Mouse (Mus musculus): Measurements from ENCODE around the gene Asb6.

Asb6 gene

DNA sequence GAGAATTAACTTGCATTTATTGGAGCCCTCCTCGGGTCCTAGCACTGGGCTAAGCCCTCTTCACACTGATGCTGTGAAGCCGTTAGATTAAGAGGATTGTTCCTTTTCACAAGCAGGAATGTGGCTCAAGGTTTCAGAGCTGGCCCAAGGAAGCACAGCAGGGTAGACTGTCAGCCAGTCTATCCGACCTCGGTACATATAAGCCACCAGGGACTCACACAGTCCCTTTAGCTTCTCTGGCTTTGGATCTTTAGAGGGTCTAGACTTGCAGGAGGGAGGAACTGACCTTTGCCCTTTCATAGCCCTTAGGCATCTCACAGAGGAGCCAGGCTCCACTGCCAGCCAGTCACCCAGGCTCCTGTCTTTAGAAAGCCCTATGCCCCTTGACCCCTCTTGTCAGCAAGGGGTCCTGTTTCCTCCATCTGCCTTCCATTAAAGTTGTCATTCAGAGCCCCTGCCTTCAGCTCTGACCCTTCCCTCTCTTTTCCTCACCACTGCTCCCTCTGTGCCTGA is at the start of gene Asb6:
Gene Asb6, minus strand, starts transcription at position 51 of the 513 bp plus-strand sequence.
- WGBS: 50% methylated on average over 4 of the region's 4 CpGs

DNA sequence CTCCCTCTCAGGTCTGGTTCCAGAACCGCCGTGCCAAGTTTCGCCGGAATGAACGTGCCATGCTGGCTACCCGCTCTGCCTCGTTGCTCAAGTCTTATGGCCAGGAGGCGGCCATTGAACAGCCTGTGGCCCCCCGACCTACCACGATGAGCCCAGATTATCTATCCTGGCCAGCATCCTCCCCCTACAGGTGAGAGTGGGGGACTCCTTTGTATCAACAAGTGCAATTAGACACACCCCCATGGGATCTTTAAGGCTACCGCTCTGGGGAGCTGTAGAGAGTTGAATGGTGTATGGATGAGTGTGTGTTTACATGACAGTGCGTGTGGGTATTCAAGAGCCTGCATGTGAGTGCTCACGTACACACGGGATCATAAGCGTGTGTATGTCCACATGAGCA is 49.3 kb upstream of the Asb6 start:
- WGBS: 95% methylated on average over 15 of the region's 15 CpGs

DNA sequence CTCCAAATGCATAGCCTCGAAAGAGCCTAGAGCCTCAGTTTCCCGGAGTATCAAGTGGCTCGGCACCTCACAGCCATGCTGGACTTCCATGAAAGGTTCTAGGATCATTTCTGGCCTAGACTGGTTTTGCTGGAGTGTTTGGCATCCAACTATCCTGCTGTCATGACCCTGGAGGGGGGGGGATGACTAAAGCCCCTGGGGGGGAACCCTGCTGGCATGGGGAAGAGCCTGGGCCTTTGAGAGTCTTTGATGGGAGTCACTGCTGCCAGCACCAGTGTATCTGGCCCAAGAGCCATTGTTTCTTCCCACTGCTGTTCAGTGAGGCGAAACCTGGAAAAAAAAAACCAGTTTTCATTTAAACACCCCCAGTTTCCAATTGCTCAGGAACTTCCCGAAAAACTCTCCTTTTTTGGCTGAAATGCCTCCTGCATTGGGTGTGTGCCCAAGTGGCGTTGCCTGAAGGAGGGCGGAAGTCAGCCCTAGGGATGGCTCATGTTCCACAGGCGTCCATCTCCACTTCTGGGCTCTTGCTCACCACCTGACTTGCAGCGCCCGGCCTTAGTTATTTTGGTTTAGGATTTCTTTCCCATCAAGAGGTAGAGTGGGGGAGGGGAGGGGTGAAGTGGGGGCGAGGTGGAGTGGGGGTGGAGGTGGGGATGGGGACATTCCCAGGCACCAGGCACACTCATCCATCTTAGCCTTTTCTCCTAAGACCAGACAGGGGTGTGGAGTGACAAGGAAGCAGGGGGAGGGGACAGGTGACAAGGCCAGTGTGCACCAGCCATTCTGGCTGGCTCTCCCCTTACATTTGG is 45.7 kb upstream of the Asb6 start:
- WGBS: 46% methylated on average over 11 of the region's 11 CpGs

DNA sequence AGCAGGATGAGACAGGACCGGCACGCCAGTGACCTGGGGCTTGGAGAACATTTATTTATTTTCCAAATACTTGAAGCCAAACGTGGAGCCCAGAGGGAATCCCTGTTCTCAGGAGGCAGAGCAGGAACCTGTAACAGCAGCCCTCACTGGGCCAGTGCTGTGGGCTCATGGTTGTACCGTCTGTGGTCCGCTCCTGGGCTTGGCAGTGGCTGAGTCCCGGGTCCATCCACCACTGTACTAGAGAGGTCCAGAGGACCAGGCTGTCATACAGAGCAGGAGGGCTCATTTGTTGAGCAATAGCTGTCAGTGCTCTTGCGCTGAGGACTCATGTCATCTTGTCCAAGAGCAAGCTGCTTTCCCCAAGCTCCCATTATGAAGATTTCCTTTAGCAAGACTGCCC is 45.0 kb upstream of the Asb6 start:
- WGBS: 79% methylated on average over 7 of the region's 7 CpGs

DNA sequence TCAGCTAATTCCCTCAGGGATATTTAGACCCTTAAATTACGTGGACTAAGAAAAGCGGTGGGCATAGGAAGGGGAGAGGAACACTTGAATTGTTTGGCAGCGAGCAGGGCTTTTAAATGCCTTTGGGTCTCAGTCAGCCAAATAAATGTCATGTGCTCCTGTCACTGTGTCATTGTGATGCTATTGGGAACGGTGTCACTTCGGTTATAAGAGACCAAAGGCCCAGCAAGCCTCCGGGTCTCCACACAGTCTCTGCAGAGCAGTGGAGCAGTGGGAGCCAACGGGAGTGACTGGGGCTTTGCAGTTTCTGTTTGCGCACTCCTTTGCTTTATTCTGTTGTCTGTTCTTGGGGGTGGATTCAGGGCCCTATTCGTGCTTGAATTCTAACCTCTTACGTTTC is 44.3 kb upstream of the Asb6 start:
- 71% methylated on average over 10 of the region's 10 CpGs for WGBS

DNA sequence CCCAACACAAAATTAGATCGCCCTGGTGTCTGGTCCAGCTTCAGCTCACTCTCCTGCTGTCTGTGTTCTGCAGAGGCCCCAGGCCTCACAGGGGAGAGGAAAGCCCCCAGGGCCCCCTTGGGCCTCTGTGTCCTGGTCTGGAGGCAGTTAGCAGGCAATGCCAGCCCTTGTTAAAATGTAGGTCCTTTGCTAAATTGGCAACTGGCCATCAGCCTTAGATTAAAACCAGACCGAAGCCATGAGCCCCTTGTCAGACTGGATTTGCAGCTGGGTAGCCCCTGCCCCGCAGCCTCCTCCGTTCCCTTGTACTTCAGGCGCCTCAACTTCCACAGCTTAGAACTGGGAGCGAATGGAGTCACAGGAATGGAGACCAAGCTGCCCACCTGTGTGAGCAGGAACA is 42.5 kb upstream of the Asb6 start:
- WGBS: 87% methylated on average over 6 of the region's 6 CpGs

DNA sequence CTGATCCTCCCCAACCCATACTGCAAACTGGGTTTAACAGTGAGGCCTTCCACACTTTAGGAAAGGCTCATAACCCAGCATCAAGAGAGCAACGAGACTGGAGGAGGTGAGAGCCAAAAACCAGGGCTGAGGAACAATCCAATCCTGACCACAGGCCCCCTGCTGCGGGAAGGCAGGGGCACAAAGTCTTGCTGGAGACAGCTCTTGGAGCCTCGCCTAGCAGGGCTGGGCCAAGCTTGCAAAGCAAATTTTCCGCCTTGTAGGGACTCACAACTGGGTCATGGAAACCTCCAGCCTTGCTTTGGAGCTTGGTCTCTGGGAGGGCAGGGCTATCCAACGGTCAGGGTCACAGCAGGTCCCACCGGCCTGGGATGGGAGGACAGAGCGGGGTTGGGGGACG is 40.7 kb upstream of the Asb6 start:
- 67% methylated on average over 8 of the region's 8 CpGs for WGBS

DNA sequence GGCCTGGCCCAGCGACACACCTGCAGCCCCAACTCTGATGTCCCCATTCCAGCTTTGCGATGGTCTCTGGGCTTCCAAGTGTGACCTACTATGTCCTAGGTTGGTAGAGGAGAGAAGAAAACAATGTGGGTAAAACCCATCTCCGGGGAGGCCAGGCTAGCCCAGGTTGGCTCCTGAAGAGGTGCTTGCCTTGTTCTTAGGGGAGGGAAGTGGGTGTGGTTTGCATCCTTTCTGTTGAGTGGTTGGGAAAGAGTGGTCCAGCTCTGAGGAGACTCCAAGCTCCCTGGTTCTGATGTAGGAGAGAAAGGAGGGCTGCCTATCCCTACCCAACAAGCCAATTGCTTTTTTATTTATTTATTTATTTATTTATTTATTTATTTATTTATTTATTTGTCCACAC is 35.3 kb upstream of the Asb6 start:
- WGBS: 65% methylated on average over 3 of the region's 3 CpGs

DNA sequence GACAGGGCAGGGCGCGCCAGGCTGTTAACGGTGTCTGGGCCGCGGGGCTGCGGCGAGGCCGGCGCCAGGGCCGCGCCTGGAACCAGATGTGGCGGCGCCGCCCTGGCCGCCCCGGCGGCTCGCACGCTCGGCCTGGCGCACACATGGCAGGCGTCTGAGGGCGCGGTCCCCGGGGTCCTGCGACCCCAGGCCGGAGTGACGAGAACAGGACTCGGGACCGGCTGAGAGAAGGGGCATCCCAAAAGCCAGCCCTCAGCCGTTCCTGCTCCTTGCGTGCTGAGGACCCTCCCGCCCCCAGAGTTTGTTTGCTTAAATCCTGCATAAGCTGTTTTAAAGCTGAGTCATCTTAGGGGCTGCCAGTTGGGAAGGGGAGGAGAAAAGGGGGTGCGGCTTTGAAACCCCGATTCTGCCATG is 34.8 kb upstream of the Asb6 start:
- WGBS: 13% methylated on average over 35 of the region's 35 CpGs

DNA sequence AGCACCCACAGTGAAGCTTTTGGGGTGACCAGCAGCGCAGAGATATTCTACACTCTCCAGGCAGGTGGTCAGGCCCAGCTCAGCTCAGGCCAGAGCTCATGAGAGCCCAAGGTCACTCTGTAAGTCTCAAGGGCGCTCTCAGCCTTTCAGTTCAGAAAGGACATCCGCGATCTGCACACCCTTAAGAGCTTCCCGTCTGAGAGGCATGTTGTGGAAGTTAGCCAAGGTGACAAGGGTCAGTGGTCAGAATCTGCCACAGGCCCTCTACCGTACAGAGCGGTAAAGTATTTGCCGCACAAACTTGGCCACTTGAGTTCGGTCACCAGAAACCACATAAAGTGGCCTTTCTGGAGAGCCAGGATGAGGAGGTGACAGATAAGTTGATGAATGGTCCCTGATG is 33.4 kb upstream of the Asb6 start:
- 85% methylated on average over 9 of the region's 9 CpGs for WGBS

DNA sequence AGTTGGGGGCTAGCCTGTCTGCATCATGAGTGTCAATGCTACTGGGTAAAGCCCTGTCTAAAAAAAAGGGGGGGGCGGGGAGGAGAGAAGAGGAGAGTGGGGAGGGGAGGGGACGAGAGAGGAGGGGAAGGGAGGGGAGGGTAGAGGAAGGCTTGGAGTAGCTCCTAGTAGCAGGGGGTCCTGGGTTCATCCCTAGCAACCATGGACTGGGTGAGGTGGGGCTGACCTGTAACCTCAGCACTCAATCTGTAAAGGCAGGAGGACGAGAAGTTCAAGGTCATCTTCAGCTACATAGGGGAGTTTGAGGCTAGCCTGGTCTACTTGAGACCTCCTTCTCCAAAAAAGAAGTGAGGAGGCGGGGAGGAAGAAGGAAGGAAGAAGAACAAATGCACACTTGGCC is 31.9 kb upstream of the Asb6 start:
- WGBS: 72% methylated on average over 4 of the region's 4 CpGs

DNA sequence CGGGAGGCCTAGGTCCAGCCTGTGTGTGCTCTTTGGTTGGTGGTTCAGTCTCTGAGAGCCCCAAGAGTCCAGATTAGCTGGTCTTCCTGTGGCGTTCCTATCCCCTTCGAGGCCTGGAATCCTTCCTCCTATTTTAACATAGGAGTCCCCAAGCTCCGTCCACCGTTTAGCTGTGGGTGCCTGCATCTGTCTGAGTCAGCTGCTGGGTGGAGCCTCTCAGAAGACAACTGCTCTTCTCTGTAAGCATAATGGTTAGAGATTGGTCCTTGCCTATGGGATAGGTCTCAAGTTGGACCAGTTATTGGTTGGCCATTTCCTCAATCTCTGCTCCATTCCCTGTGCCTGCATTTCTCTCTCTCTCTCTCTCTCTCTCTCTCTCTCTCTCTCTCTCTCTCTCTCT is 29.6 kb upstream of the Asb6 start:
- WGBS: 78% methylated on average over 5 of the region's 5 CpGs

DNA sequence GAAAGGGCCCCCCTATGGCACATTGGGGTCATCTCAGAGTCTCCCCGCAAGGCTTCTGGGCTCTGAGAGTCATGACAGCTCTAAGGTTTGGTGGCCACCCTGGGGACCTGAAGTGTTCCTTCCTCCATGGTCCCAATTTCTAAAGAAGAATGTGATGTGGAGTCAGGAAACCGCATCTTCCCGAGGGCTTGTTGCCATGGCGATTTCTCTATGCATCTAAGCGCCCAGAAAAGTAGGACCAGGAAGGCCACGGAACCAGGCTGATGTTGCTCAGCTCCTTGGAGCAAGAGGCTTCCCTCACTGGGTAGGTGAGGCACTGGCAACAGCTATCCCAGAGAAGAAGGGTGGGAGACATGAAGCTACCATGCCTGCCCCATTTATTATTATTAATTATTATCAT is 26.9 kb upstream of the Asb6 start:
- WGBS: 46% methylated on average over 6 of the region's 6 CpGs

DNA sequence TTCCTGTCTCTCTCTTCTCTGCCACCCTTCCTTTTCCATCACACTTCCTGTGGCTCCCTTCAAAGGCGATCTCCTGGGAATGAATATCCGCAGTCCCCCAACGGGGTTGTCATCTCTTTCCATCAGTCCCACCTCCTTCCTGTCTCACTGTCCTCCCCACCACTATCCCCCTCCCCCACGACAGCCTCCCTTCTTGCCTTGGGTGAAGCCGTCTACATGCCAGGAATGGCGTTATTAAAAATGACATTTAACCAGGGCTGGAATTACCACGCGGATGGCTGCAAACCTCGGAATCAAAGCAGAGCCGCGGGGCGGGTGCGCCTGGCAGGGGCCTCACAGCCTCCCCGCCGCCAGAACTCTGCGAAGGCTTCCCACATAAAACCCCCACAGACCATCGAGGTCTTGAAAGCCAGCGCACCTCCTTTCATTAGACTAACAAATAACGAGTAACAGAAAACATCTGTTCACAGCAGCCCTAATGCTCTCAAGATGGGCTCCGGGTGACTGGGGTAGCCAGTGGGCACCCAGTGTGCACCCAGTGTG is 22.7 kb upstream of the Asb6 start:
- 48% methylated on average over 20 of the region's 20 CpGs for WGBS

DNA sequence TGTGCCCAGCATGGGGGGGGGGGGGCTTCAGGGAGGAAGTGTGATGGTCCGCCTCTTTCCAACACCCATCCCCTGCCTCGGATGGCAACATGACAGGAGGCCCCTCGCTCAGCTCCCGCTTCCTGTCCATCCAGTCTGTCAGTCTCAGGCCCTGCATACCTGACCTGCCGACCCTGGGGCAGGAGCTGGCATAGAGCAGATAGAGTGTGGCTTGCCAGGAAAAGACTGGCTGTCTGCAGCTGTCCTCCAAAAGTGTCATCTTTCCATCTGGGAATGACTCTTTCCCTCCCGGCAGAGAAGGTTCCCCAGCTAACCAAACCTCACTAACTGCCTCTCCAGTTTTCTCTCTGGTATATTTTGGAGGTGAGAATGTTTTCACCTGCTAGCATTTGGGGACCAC is 20.4 kb upstream of the Asb6 start:
- WGBS: 68% methylated on average over 6 of the region's 6 CpGs

DNA sequence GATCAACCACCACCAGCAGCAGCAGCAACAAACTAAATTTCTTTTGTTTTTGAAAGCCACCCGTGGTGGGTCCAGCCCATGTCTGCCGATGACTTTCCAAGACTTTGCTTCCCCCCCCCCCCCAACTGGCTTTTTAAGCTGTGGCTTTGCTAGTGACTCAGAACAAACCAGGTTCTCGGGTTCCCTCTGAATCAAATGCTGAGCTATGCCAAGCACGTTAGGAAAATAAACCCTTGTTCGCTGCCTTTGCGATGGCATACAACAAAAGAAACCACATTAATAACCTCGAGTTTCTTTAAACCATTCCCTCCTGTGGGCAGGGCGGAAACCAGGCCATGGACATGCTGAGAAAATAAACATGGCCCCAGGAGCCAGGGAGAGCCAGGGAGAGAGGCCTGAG is 18.1 kb upstream of the Asb6 start:
- 59% methylated on average over 8 of the region's 8 CpGs for WGBS

DNA sequence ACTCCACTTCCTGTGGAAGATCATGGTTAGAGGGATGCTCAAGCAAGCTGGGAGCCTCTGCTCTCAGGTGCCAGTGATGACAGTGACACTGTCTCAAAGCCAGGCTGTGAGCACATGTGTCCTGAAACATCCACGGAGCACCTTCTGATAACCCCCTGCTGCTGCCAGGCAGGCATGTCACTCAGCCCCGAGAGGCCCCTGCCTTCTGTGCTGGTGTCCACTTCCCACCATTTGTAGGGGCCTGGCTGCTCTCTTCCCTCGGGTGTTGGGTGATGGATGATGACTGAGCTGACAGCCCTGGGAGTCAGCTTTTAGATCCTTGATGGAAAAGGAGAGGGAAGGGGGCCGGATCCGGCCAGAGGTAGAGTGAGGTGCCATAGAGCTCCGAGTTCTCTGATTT is 16.6 kb upstream of the Asb6 start:
- WGBS: 74% methylated on average over 6 of the region's 6 CpGs

DNA sequence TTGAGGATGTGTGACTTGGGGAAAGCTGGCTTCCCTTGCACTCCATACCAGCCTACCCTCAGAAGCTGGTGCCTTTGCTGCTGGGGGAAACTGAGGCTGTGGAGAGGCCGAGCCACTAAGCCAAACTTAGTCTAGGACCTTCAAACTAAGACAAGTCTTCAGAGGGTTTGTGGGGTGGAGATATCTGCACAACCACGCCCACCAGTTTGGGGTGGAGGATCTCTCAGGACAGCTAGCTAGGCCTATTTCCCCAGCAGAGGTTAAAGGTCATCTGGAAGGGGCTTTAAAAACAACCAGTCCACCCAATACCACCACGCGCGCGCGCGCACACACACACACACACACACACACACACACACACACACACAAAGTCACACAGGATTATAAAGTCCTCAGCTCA is 16.1 kb upstream of the Asb6 start:
- whole genome bisulfite sequencing: 93% methylated on average over 8 of the region's 8 CpGs

DNA sequence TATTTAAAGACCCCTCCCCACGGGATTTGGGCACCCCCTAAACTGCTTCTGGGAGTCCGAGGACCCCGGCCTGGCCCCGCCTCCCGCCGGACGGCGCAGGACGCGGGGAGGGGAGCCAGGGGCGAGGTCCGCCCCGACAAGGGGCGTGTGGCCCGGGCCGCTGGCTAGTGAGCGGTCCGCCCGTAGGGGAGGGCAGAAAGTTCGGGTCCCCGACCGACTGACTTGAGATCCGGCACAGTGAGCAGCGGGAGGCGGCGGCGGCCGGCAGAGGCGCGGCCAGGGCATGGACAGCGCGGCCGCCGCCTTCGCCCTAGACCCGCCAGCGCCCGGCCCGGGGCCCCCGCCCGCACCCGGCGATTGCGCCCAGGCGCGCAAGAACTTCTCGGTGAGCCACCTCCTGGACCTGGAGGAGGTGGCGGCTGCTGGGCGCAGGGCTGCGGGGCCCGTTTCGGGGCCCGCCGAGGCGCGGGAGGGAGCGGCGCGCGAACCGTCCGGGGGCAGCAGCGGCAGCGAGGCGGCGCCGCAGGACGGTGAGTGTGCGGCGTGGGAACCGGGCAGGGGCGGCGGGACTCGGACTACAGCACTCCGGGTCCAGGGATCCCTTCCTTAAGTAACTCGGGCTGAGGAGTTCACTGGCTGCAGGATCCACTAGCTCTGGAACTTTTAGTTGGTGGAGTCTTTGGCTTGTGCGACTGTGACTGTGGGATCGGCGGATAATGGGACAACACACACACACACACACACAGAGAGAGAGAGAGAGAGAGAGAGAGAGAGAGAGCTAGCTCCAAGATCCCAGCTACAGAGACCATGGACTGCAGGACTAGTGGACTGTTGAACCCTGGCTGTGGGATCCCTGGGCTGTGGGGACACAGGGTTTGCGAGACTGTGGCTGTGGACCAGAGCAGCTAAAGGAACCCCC is 15.3 kb upstream of the Asb6 start:
- WGBS: 2% methylated on average over 80 of the region's 80 CpGs

DNA sequence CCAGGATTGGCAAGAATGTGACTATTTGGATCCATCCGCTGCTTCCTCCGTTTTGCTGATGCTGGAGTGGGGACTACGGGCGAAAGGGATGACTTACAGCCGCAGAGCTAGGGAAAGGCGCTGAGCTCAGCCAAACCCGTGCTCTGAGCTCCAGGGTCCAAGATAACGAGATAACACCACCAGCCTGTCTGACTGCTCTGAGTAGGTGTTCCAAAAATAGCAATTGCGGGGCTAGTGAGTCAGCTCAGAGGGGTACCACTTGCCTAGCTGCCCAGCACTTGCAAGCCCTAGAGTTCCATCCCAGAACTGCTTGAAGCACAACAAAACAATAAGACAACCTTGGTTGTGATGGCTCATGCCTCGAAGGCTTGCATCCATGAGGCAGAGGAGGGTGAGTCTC is 12.5 kb upstream of the Asb6 start:
- WGBS: 50% methylated on average over 10 of the region's 10 CpGs

DNA sequence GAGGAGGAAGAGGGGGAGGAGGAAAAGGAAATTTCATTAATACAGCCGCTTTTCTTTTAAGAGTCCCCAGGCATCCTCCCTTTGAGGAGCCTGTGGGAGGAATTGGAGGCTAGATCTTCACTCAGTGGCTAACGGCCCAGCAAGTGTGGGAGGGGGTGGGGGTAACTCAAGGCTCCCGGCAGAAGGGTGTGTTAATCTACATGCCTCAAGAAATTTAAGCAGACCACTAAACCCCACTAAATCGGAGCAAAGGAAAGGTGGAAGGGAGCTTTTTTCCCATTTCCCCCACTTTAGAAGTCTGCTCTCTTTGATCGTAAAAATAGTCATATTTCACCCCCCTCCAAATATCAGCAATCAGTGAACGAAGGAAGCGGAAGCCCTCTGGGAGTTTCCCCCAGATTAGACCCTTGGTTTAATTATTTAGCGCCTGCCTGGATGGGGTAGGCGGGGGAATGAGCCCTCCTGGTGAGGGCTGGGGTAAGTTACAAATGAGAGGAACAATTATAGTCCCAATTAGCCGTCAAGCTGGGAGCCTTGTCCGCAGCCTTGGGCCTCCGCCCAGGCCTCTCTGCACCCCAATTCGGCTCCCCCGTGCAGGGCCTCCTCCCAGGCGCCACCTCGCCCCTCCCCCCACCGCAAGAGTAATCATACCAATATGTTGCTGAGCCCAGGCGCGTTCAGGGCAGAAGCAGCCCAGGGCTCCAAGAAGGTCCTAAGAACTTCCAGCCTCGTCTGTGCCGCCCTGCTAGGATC is 6.3 kb upstream of the Asb6 start:
- 21% methylated on average over 21 of the region's 21 CpGs for WGBS

All from cerebral cortex, adult 2 months (tissue).